Mouse (Mus musculus): ENCODE measurements around the gene Plekho2. TPM values are rescaled to one million over a fixed set of nuclear protein-coding genes. Genes with fewer than 3 reads are reported as not detected.
A peak's percentile ranks its signal among the peaks of the same experiment; 100 is the strongest.

The Plekho2 gene
- polyA plus RNA-seq, 1 experiment from 2014 or later: 37.2 TPM

DNA sequence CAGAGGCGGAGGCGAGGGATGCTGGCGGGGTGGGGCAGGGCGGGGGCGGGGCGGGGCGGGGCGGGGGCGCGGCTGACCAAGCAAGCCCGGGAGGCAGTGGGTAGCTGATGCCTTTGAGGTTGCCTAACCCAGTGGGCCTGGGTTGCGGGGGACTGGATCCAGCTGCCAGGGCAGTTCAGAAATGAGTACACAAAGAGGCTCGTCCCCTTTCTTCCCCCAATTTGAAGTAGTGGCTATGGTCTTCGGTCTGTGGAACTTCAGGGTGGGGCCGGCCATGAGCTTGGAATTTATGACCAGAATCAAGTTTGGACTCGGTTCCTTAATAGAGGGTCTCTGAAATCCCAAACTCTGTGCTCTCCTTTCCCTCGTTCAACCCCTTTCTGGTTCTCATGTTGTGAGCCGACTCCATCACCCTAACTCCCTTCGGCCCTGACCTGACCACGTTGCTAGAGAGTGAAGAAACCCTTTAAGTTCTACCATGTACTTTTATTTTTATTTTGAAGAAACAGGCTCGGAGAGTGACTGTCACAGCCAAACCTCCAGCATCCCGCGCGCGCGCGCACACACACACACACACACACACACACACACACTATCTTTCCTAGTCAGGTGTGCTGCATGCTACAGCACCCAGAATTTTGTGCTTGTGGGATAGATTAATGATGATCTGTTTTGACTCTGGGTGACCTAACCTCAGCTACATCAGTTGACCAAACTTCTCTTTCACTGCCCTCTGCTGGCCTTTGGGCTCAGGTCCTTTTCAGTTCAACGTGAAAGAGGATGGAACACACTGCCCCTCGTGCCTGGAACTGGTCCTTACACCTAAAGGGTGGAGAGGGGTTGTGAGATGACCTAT lies 789 bp upstream of the Plekho2 start:
- Histone ChIP-seq H3K9me3 (replicated peaks) (no peaks in the 10 kb centered on the region), H3K4me1 (peaks cover 63% of the 10 kb centered on the region), H3K9ac (peak overlapping the region; percentile 71), H3K27ac (peak overlapping the region; percentile 90), H3K27me3 (replicated peaks) (no peaks in the 10 kb centered on the region), H3K36me3 (peaks cover 24% of the 10 kb centered on the region), H3K4me2 (peak overlapping the region; percentile 83), H3K4me3 (peak overlapping the region; percentile 92)
- ATAC-seq: peak; percentile 53
- WGBS (ENCODE audit: insufficient replicate concordance): 4% methylated on average over 19 of the region's 29 CpGs

DNA sequence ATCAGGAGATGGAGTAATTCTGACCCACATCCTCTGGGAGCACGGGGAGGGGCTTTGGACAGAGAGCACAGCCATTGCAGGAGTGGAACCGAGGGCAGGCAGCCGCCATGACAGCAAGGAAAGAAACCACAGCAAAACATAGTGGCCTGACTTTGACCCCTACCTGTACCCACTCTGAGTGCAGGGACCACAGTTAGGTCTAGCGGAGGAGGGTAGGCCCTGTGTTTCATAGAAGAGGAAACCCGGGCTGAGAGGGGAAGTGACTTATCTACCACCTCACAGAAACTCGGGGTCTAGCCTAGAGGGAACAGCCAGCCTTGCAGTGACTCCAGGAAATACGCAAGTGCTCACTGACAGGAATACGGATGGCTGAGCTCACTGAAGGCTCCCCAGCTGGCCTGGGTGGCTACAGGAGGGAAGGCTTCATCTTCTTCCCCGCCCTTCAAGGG lies 1.0 kb downstream of the Plekho2 start:
- H3K27ac ChIP-seq: peak overlapping the region; percentile 90
- peak overlapping the region; percentile 96 for H3K9ac ChIP-seq
- H3K4me3 ChIP-seq: peak overlapping the region; percentile 92
- peaks cover 30% of the 10 kb centered on the region for H3K36me3 ChIP-seq
- H3K4me1 ChIP-seq: peaks cover 72% of the 10 kb centered on the region
- ATAC-seq: no peak
- H3K27me3 ChIP-seq (replicated peaks): no peaks in the 10 kb centered on the region
- WGBS (ENCODE audit: insufficient replicate concordance): 8% methylated on average over 9 of the region's 9 CpGs
- H3K9me3 ChIP-seq (replicated peaks): no peaks in the 10 kb centered on the region
- H3K4me2 ChIP-seq: peak overlapping the region; percentile 83

DNA sequence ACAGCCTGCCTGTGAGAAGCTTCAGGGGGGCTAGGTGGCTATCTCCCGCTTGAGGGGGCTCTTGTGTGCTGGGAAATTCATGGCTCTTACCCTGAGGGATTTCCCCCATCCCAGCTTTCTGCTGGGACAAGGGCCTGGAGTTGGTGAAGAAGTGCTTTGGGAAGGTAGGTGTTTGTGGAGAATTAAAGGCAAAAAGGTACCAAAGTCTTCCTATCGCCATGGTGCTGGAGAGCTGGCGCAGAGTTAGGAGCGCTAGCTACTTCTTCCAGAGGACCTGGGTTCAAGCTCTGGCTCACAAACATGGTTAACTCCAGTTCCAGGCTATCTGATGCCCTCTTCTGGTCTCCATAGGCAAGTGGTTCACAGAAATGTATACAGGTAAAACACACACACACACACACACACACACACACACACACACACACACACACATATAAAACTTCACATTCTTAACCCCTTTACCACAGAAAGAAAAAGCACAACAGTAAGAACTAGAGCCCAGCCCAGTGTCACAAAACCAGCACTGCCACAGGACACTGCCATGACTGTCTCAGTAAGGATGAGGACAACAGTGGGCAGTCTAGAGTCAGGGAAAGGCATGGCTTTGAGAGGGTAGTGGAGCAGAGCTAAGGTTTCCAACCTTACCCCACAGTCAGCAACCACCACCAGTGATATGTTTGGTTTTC lies 2.2 kb downstream of the Plekho2 start:
- 79% methylated on average over 4 of the region's 4 CpGs for WGBS (ENCODE audit: insufficient replicate concordance)
- ATAC-seq: no peak
- H3K9me3 ChIP-seq (replicated peaks): no peaks in the 10 kb centered on the region
- peak overlapping the region; percentile 90 for H3K27ac ChIP-seq
- H3K27me3 ChIP-seq (replicated peaks): no peaks in the 10 kb centered on the region
- H3K4me2 ChIP-seq: peak overlapping the region; percentile 83
- H3K9ac ChIP-seq: peak overlapping the region; percentile 96
- H3K4me1 ChIP-seq: peaks cover 74% of the 10 kb centered on the region
- H3K4me3 ChIP-seq: peak overlapping the region; percentile 92
- H3K36me3 ChIP-seq: peaks cover 42% of the 10 kb centered on the region

DNA sequence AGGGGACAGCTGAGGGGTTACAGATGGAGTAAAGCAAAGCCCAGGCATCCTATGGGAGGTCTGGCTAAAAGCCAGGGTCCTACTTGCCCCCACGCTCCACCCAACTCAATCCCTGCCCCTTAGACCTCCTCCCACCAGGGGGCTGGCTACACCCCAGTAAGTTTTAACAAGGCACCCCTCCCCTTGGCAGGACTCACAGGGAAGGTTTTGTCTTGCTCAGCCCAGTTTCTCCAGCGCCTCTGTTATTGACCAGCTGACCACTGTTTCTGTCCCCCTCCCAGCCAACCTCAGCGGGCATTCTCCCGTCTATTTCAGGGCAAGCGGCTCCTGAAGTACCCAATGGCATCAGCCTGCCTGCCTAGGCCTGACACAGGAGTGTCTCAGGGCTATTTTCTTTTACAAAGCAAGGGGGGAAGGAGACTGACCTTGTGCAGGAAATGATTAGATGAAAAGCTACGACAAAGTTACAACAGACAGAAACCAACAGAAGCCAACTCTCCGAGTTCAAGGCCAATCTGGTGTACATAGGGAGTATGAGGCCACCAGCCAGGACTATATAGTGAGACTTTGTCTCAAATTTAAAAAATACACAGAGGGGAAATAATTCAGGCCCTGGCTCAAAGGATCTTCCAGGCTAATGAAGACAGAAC lies 2.9 kb downstream of the Plekho2 start:
- Histone ChIP-seq H3K4me2 (peak overlapping the region; percentile 83), H3K27me3 (replicated peaks) (no peaks in the 10 kb centered on the region), H3K9me3 (replicated peaks) (no peaks in the 10 kb centered on the region), H3K4me3 (peak overlapping the region; percentile 92), H3K36me3 (peaks cover 49% of the 10 kb centered on the region), H3K4me1 (peaks cover 71% of the 10 kb centered on the region), H3K9ac (peak overlapping the region; percentile 96), H3K27ac (peak overlapping the region; percentile 90)
- 42% methylated on average over 7 of the region's 7 CpGs for WGBS (ENCODE audit: insufficient replicate concordance)
- no peak for ATAC-seq

DNA sequence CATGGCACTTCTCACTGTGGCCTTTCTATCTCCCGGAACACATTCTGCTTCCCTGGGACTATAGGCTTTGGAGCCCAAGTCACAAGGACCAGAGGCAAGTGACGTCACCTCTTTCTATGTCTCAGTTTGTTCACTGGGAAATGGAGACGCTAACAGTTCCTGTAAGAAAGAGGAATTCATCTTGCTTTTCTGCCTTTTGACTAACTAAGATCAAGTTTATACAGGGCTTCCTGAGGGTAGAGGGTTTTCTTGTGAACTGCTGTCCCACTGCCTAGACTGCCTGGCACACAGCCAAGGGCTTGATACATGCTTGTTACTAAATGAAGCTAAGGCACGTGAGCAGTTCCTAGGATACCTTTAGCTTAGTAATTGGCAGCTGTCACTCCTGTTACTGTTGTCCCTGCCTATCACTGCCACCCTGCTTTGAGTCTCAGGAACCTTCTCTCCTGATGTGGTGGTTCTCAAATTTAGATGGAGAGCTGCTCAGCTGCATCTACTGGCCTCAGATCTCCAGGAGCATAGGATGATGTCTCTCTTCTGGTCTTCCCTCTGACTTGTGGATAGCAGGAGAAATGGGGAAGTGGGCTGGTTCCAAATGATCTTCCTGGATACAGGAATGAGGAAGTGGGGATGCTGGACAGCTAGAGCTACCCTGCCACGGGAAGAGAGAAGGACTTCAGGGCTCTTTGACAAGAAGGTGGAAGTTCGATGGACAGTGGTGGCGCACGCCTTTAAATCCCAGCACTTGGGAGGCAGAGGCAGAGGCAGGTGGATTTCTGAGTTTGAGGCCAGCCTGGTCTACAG lies 4.2 kb downstream of the Plekho2 start:
- Histone ChIP-seq H3K27ac (peak overlapping the region; percentile 90), H3K4me2 (peak overlapping the region; percentile 83), H3K4me3 (peak overlapping the region; percentile 92), H3K9me3 (replicated peaks) (no peaks in the 10 kb centered on the region), H3K4me1 (peaks cover 70% of the 10 kb centered on the region), H3K36me3 (peaks cover 63% of the 10 kb centered on the region), H3K9ac (peak overlapping the region; percentile 96), H3K27me3 (replicated peaks) (no peaks in the 10 kb centered on the region)
- no peak for ATAC-seq
- WGBS (ENCODE audit: insufficient replicate concordance): 46% methylated on average over 8 of the region's 8 CpGs

DNA sequence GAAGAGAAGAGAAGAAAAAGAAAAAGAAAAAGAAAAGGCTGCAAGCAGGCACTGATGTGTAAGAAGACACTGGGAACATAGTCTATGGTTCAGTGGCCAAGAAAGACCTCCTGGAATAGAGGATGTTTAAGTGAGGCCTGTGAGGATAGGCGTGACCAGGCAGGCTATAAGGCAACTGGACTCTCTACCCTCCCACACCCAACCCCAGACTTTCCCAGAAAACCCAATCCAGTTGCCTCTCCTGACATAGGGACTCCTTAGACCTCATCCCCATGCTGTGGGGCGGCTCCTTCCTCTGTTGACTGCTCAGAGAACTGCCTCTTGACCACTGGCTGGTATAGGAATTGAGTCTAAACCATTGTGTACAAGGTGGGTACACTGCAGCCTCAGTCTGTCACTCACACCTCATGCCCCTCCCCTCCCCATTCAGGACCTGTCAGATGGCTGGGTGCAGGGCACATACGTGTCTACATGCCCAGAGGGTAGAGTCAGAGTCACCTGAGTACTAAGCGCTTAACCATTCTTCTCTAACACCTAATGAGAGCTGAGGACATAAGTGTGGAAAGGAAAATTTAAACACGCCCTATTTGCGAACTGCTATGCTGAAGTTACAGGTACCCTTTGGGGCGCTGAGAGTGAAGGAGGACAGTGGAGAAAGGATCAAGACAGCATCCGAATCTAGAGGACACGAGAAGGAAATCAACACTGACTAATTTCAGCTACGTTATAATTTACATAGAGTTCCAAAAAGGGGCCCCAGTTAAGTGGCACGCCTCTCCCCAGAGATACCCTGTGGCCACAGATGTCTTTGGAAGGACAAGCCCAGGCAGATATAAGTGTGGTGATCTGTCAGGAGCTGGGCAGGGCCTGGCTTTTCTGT lies 5.1 kb downstream of the Plekho2 start:
- Histone ChIP-seq H3K4me2 (peak overlapping the region; percentile 83), H3K9me3 (replicated peaks) (no peaks in the 10 kb centered on the region), H3K9ac (peak overlapping the region; percentile 96), H3K4me3 (peak overlapping the region; percentile 92), H3K27ac (peak overlapping the region; percentile 90), H3K4me1 (peaks cover 74% of the 10 kb centered on the region), H3K36me3 (peaks cover 71% of the 10 kb centered on the region), H3K27me3 (replicated peaks) (no peaks in the 10 kb centered on the region)
- WGBS (ENCODE audit: insufficient replicate concordance): 57% methylated on average over 11 of the region's 11 CpGs
- peak; percentile 80 for ATAC-seq

DNA sequence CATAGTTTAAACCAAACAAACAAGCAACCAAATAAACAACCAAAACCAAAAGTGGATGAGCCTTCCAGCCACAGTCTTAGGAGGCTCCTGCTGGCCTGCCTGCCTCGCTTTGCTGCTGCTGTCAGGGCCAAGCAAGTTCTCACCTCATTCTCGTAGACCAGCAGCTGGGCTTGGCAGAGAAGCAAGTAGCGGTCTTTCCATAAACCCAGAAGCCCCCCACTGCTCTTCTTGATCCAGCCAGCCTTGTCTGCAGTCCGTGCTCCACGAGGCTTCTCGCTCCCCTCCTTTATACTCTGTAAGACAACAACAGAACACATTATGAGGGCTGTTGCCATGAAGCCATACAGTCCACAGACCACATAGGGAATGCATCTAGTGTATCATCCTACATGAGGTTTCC lies 7.0 kb downstream of the Plekho2 start:
- H3K27me3 ChIP-seq (replicated peaks): no peaks in the 10 kb centered on the region
- no peak overlapping the region for H3K9ac ChIP-seq
- H3K4me3 ChIP-seq: no peak overlapping the region
- 89% methylated on average over 6 of the region's 6 CpGs for WGBS (ENCODE audit: insufficient replicate concordance)
- H3K4me1 ChIP-seq: peaks cover 78% of the 10 kb centered on the region
- H3K36me3 ChIP-seq: peaks cover 86% of the 10 kb centered on the region
- ATAC-seq: no peak
- H3K27ac ChIP-seq: 0 out of 2 replicates have a peak overlapping the region, but pooled peaks have one; percentile 37
- no peak overlapping the region for H3K4me2 ChIP-seq
- H3K9me3 ChIP-seq (replicated peaks): no peaks in the 10 kb centered on the region

DNA sequence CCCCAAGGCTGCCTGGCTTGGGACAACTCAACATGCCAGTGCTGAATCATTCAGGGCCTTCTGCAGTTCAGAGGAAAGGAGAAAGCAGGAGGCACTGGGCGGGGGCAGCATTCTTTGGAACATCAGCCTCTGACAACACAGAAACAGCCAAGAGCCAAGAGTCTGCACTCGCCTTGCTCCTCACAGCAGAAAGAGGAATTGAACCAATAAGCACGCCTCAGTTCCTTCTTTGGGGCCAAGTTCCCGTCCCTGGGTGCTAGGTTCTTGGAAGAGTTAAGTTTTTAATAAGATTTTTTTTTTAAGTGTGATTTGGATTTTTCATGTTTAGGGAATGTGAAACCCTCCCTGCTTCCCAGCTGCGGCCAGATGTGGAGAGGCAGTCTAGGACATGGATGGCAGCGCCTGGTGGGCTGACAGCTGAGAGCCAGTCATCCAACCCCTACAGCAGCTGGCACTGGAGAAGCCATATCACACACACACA lies 10.3 kb downstream of the Plekho2 start:
- H3K27ac ChIP-seq: peak overlapping the region; percentile 53
- no peak for ATAC-seq
- H3K36me3 ChIP-seq: peaks cover 96% of the 10 kb centered on the region
- H3K9ac ChIP-seq: peak overlapping the region; percentile 39; the same call in 1 of the 2 replicates
- H3K27me3 ChIP-seq (replicated peaks): no peaks in the 10 kb centered on the region
- H3K4me2 ChIP-seq: no peak overlapping the region
- H3K4me3 ChIP-seq: no peak overlapping the region
- WGBS (ENCODE audit: insufficient replicate concordance): 80% methylated on average over 6 of the region's 6 CpGs
- H3K9me3 ChIP-seq (replicated peaks): no peaks in the 10 kb centered on the region
- peaks cover 59% of the 10 kb centered on the region for H3K4me1 ChIP-seq

DNA sequence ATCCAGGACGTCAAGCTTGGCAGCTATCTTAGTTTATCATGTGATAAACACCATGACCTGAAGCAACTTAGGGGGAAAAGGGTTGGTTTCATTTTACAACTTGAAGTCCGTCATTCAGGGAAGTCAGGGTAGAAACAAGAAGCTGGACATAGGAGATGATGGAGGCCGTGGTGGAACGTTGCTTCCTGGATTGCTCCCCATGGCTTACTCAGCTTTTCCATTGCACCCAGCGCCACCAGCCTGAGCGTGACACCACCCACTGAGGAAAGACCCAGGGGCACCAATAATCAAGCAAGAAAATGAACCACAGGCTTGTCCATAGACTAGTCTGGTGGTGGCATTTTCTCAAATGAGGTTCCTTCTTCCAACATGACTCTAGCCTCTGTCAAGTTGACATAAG lies 11.1 kb downstream of the Plekho2 start:
- H3K4me2 ChIP-seq: no peak overlapping the region
- 0 out of 2 replicates have a peak overlapping the region, but pooled peaks have one; percentile 39 for H3K9ac ChIP-seq
- no peak overlapping the region for H3K4me3 ChIP-seq
- H3K27ac ChIP-seq: peak overlapping the region; percentile 53
- peaks cover 100% of the 10 kb centered on the region for H3K36me3 ChIP-seq
- H3K9me3 ChIP-seq (replicated peaks): no peaks in the 10 kb centered on the region
- WGBS (ENCODE audit: insufficient replicate concordance): 83% methylated on average over 6 of the region's 6 CpGs
- no peak for ATAC-seq
- no peaks in the 10 kb centered on the region for H3K27me3 ChIP-seq (replicated peaks)
- peaks cover 63% of the 10 kb centered on the region for H3K4me1 ChIP-seq

DNA sequence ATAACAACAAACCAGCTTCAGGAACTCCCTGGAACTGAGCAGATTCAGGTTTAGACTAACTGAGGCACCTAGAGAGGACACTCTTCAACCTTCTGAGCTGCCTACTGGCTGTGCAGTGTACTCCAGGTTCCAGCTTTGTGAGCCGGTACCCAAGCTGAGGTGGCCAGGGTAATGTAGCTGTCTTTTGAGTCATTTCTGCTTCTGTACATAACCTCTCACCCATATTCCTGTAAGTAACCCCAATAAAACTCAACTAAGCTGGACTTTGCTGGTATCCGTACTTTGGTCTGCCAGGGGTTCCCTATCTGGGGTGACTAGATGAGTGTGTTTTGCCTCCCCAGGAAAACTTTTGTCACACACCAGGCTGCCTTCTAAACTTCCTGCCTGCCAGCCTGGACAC lies 15.1 kb downstream of the Plekho2 start:
- Histone ChIP-seq H3K36me3 (peaks cover 100% of the 10 kb centered on the region), H3K4me1 (peaks cover 72% of the 10 kb centered on the region), H3K4me2 (no peak overlapping the region), H3K4me3 (no peak overlapping the region), H3K9me3 (replicated peaks) (no peaks in the 10 kb centered on the region), H3K27me3 (replicated peaks) (no peaks in the 10 kb centered on the region), H3K9ac (no peak overlapping the region), H3K27ac (no peak overlapping the region)
- no peak for ATAC-seq
- 91% methylated on average over 2 of the region's 2 CpGs for WGBS (ENCODE audit: insufficient replicate concordance)

All from liver, embryonic 12.5 days (tissue).